Mouse (Mus musculus) megakaryocyte, embryonic 14.5 days (primary cell): ENCODE measurements around the gene 2310033P09Rik.

Source experiments
- FLI1 ChIP-seq: IDR thresholded peaks from 2 replicates; pipeline ENCODE4 v1.6.1; 2012; ENCODE audit warnings: low read length, inconsistent platforms, mixed read lengths
- GATA1 ChIP-seq: IDR thresholded peaks from 3 replicates; pipeline ENCODE4 v1.6.1; 2012; ENCODE audit warnings: mixed read lengths, low read length, inconsistent platforms, borderline replicate concordance

- no peak for TF ChIP-seq GATA1
- no peak for TF ChIP-seq FLI1
Measured at GRCm38 (mm10) chr11:59224470-59224869, 16.3 kb downstream of the 2310033P09Rik start.
